Mouse (Mus musculus) midbrain, postnatal 0 days (tissue): ENCODE measurements around the gene Hist1h2ac. TPM values are rescaled to one million over a fixed set of nuclear protein-coding genes. Genes with fewer than 3 reads are reported as not detected.

ENCODE experiments used
- ATAC-seq: fragments of 200-750 bp; cut with Nextera tagmentation; 2 replicates; pipeline ENCODE4 v1.8.0; 2017; ENCODE audit warnings: moderate number of reproducible peaks, mild to moderate bottlenecking, moderate TSS enrichment, moderate library complexity; ENCODE audit not compliant: low FRiP score
- DNase-seq: peaks from one replicate; pipeline ENCODE4 v3.0.0-alpha.2; 2015; ENCODE audit warnings: low spot score
- H3K27ac ChIP-seq: fragments of 300-500 bp; sonication (generic); 2 replicates; pipeline ENCODE4 v1.5.1; 2014; ENCODE audit warnings: low read depth, mild to moderate bottlenecking, low read length, mixed read lengths
- H3K27me3 ChIP-seq: fragments of 300-500 bp; sonication (generic); 2 replicates; pipeline ENCODE4 v1.6.1; 2014; ENCODE audit warnings: low read length, control low read depth, mixed read lengths; ENCODE audit not compliant: insufficient read depth
- H3K36me3 ChIP-seq: fragments of 300-500 bp; sonication (generic); 2 replicates; pipeline ENCODE4 v1.6.1; 2014; ENCODE audit warnings: low read length, control low read depth, mixed read lengths; ENCODE audit not compliant: insufficient read depth
- H3K4me1 ChIP-seq: fragments of 300-500 bp; sonication (generic); 2 replicates; pipeline ENCODE4 v1.6.1; 2014; ENCODE audit warnings: mild to moderate bottlenecking, control low read depth, antibody characterized with exemption, low read length, mixed read lengths; ENCODE audit not compliant: insufficient read depth
- H3K4me2 ChIP-seq: fragments of 300-500 bp; sonication (generic); 2 replicates; pipeline ENCODE4 v1.6.1; 2014; ENCODE audit warnings: low read depth, mild to moderate bottlenecking, low read length, mixed read lengths; ENCODE audit not compliant: poor library complexity, severe bottlenecking
- H3K4me3 ChIP-seq: fragments of 300-500 bp; sonication (generic); 2 replicates; pipeline ENCODE4 v1.5.1; 2014; ENCODE audit warnings: low read depth, mild to moderate bottlenecking, low read length, moderate library complexity
- H3K9ac ChIP-seq: fragments of 300-500 bp; sonication (generic); replicated peaks from 2 replicates; pipeline ENCODE4 v1.6.1; 2014; ENCODE audit warnings: mild to moderate bottlenecking, low read length, moderate library complexity, mixed read lengths; ENCODE audit not compliant: poor library complexity, severe bottlenecking
- H3K9me3 ChIP-seq: fragments of 300-500 bp; sonication (generic); 2 replicates; pipeline ENCODE4 v1.6.1; 2016; ENCODE audit warnings: low read length, control low read depth
- CTCF ChIP-seq: IDR thresholded peaks from 2 replicates; pipeline ENCODE4 v1.5.1; 2016; ENCODE audit warnings: antibody characterized with exemption, mild to moderate bottlenecking
- WGBS: fragments of 180-500 bp; shearing (Covaris S2); extraction: QIAGEN DNeasy Blood & Tissue Kit; methylation state at CpG from one replicate; pipeline ENCODE4 v1.1.7; 2014; 5-methylcytosine and 5-hydroxymethylcytosine counted together
- polyA plus RNA-seq: library from polyadenylated mRNA; unstranded; fragments of >200 nt; fragmentation: Nextera tagmentation; extraction: Ambion mirVana; gene quantifications from 2 replicates; pipeline ENCODE4 v1.2.1, GENCODE M21; 2015
- total RNA-seq: library from RNA; depleted of rRNA; stranded (reverse); fragments of >200 nt; gene quantifications from 2 replicates; pipeline ENCODE4 v1.2.3, GENCODE M21; 2014; rRNA removed

The Hist1h2ac gene
- total RNA-seq (16.6 and 45.8 TPM in 2 replicates), polyA plus RNA-seq (0.21 and 0.28 TPM in 2 replicates)

DNA sequence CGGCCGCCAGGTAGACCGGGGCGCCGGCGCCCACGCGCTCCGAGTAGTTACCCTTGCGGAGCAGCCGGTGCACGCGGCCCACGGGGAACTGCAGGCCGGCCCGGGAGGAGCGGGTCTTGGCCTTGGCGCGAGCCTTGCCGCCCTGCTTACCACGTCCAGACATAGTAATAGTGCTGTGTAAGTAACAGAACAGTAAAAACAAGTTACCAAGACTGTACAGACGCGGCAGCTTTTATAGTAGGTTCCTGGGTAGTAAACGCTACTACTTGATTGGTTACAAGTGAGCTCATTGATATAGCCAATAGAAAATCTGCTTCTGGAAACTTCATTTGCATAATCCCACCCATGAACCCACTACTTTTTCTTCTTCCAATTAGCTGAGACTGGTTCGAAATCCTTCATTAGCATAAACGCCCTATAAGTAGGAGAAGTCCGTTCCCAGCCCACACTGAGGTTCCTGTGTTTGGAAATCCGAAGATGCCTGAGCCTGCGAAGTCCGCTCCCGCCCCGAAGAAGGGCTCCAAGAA is at the start of gene Hist1h2ac, which contains the start of gene Hist1h2bc:
Hist1h2ac (minus strand) TSS at position 194 of the 527 bp plus-strand sequence.
Hist1h2bc (plus strand) TSS at position 445 of the 527 bp plus-strand sequence.
- peaks cover 10% of the 10 kb centered on the region; the same call in 1 of the 2 replicates for H3K4me1 ChIP-seq
- H3K36me3 ChIP-seq: no peaks in the 10 kb centered on the region
- H3K27me3 ChIP-seq: no peaks in the 10 kb centered on the region
- peak; percentile 99 for DNase-seq
- no peaks in the 10 kb centered on the region for H3K9me3 ChIP-seq
- peak within 1 kb of the TSS; percentile 45 for H3K4me3 ChIP-seq
- peak within 1 kb of the TSS; percentile 51; the same call in 1 of the 2 replicates for H3K9ac ChIP-seq
- peak within 1 kb of the TSS; percentile 85 for H3K27ac ChIP-seq
- peak; percentile 98 for ATAC-seq
- peak within 1 kb of the TSS; percentile 70 for H3K4me2 ChIP-seq
- TF ChIP-seq CTCF: no peak
- under 1% methylated on average over 26 of the region's 32 CpGs for WGBS

DNA sequence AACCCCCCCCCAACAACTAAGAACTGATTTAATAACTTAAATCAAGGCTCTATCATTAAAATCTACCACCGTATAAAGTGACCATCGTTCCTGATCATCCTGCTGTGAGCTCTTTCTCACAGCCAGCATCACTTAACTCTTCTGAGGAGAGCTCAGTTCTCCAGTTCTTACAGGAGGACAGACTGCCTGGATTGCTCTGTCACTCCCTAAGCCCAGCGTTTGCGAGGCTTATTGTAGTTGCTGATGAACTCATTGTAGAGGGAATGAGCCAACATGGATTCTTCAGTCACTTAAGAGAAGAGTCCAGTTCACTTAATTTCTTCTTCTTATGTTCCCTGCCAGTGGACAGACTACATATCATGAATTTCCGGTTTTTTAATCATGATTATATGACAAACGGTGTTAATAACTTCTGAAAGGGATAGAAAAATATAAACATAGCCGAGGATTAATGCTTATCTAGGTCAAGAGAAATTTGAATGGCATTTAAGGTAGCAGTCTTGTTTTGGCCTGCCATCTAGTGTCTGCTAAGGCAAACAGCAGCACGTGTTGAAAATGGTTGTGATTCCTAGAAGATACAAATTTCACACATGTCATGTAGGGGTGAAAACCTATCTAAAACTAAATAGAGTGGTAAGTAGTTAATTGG is 48.5 kb upstream of the Hist1h2ac start:
- DNase-seq (peak; percentile 69), ATAC-seq (0 out of 2 replicates have a peak, but pooled peaks have one; percentile 66)

DNA sequence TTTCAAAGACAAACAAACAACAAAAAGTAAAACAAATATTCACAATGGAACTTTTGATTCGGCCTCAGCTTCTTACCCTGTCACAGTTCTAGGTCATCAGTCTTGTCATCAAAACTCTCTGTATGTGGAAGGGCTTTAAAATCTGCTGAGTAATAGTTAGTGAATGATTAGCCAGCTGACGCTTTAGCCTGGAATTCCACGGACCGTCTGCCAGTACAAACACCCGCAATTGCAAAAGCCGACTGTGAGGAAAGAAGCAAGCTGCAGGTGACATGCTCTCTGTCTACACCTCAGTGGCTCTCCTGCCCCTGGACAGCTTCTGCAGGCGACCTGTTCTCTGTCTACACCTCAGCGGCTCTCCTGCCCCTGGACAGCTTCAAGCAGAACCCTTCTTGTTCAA is 46.7 kb upstream of the Hist1h2ac start:
- TF ChIP-seq CTCF: no peak
- H3K4me3 ChIP-seq: no peak overlapping the region
- H3K36me3 ChIP-seq: no peaks in the 10 kb centered on the region
- ATAC-seq (no peak), DNase-seq (no peak)
- H3K27me3 ChIP-seq: no peaks in the 10 kb centered on the region
- no peak overlapping the region for H3K27ac ChIP-seq
- no peaks in the 10 kb centered on the region for H3K4me1 ChIP-seq
- no peak overlapping the region for H3K9ac ChIP-seq
- no peak overlapping the region for H3K4me2 ChIP-seq
- WGBS: 61% methylated on average over 8 of the region's 8 CpGs
- no peaks in the 10 kb centered on the region for H3K9me3 ChIP-seq

More for the DNA sequence above, 48.5 kb upstream of the Hist1h2ac start:
- H3K9me3 ChIP-seq: no peaks in the 10 kb centered on the region
- no peaks in the 10 kb centered on the region for H3K4me1 ChIP-seq
- H3K36me3 ChIP-seq: no peaks in the 10 kb centered on the region
- H3K27ac ChIP-seq: no peak overlapping the region
- TF ChIP-seq CTCF: peak; percentile 91
- WGBS: 21% methylated on average over 8 of the region's 8 CpGs
- H3K4me3 ChIP-seq: no peak overlapping the region
- H3K27me3 ChIP-seq: no peaks in the 10 kb centered on the region
- H3K4me2 ChIP-seq: no peak overlapping the region
- no peak overlapping the region for H3K9ac ChIP-seq

DNA sequence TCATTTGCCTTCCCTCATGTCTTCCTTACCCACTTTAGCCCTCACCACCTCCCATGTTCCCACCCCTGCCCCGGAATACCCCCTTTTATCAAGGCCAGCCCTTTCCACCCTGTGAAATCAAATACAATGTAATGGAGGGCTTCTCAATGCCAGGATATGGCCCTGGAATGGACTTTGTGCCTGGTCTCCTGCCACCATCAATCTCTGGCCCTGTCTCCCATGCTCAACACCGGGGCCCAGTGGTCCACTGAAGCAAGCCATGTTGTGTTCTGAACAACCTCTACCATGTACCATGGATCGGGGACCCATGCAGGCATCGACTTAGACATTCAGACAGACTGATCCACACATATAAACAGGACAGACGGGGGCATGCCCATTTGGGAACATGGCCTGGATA is 46.0 kb upstream of the Hist1h2ac start:
- TF ChIP-seq CTCF: no peak
- DNase-seq: no peak
- Histone ChIP-seq H3K4me1 (no peaks in the 10 kb centered on the region), H3K9me3 (no peaks in the 10 kb centered on the region), H3K36me3 (no peaks in the 10 kb centered on the region), H3K9ac (no peak overlapping the region), H3K27ac (no peak overlapping the region), H3K27me3 (no peaks in the 10 kb centered on the region), H3K4me3 (no peak overlapping the region), H3K4me2 (no peak overlapping the region)
- no peak for ATAC-seq
- 91% methylated on average over 5 of the region's 5 CpGs for WGBS

DNA sequence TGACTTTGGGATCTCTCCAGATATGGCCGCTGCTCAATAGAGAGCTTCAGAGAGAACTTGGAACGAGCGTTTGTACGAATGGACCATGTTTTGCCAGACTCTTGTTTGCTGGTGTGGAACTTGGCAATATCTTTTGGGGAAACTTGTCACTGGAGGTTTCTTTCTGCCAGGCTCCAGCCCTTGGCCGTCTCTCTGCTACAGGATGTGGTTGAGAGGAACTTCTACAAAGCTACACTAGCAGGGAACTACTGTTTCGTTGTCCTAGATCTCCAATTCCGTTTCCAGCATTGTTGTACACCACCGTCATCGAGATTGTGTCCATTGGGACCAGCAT is 45.4 kb upstream of the Hist1h2ac start:
- DNase-seq (no peak), ATAC-seq (no peak)
- Histone ChIP-seq H3K4me1 (no peaks in the 10 kb centered on the region), H3K27ac (no peak overlapping the region), H3K9me3 (no peaks in the 10 kb centered on the region), H3K4me2 (no peak overlapping the region), H3K4me3 (no peak overlapping the region), H3K36me3 (no peaks in the 10 kb centered on the region), H3K27me3 (no peaks in the 10 kb centered on the region), H3K9ac (no peak overlapping the region)
- no peak for TF ChIP-seq CTCF
- WGBS: 89% methylated on average over 9 of the region's 9 CpGs

DNA sequence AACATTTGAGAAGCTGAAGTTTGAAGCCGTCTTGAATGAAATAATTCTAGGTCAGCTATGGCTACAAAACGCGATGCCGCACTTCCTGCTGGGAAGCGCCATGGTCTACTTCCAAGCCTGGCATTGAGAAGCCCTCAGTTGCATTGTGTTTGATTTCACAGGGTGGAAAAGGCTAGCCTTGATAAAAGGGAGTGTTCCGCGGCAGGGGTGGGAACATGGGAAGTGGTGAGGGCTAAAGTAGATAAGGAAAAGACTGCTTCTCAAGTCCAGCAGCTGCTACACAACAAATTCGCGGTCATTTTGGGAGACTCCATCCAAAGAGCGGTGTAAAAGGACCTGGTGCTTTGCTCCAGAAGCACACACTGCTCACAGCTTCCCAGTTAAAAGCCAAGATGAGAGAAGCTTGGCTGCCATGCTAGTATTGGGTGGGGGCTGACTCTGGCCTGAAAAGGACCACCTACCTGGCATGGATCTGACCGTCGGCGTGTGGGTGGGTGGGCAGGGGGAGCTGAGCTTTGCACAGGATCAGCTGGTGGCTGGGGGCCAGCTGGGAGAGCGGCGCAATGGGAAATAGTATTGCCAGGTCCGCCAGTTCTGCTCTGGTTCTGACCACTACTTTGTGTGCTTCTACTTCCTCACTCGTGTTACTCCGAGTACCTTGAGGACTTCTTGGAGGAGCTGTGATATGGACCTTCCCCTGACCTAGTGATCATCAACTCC is 44.9 kb upstream of the Hist1h2ac start:
- no peak for ATAC-seq
- WGBS: 84% methylated on average over 18 of the region's 18 CpGs

More for the DNA sequence above, 44.9 kb upstream of the Hist1h2ac start:
- Histone ChIP-seq H3K9me3 (no peaks in the 10 kb centered on the region), H3K4me3 (no peak overlapping the region), H3K27ac (no peak overlapping the region), H3K4me2 (no peak overlapping the region), H3K27me3 (no peaks in the 10 kb centered on the region), H3K36me3 (no peaks in the 10 kb centered on the region), H3K4me1 (no peaks in the 10 kb centered on the region), H3K9ac (no peak overlapping the region)
- no peak for DNase-seq
- TF ChIP-seq CTCF: no peak
